Mouse (Mus musculus) heart, postnatal 0 days (tissue): ENCODE measurements around the gene Ddx56.
A peak's percentile ranks its signal among the peaks of the same experiment; 100 is the strongest.

Experiments used
- CTCF ChIP-seq: IDR thresholded peaks from 2 replicates; pipeline ENCODE4 v1.5.1; 2016; ENCODE audit warnings: antibody characterized with exemption, control low read depth, low read depth
- EP300 ChIP-seq: IDR thresholded peaks from 2 replicates; pipeline ENCODE4 v1.6.1; 2016; ENCODE audit warnings: antibody characterized with exemption, low read depth

- TF ChIP-seq CTCF (no peak), EP300 (peak; percentile 64; the same call in 1 of the 2 replicates)
Measured at GRCm38 (mm10) chr11:6291401-6292115, 24.0 kb upstream of the Ddx56 start, which contains the start of gene Ogdh.
